Mouse (Mus musculus) embryo, embryonic 11 days (tissue): ENCODE data around the gene Saxo1.

ENCODE experiments used
- DNase-seq: peaks from one replicate; pipeline ENCODE4 v3.0.0-alpha.2; 2015

The Saxo1 gene

GRCm38 (mm10) chr4:86524483-86524882 lies 33.6 kb downstream of the Saxo1 start:
- DNase-seq = no peak

- no peak for DNase-seq
These were observed 34.4 kb downstream of the Saxo1 start for GRCm38 (mm10) chr4:86523771-86524170.

GRCm38 (mm10) chr4:86520695-86521094 lies 37.4 kb downstream of the Saxo1 start:
- no peak for DNase-seq

- no peak for DNase-seq
These were observed 38.2 kb downstream of the Saxo1 start for GRCm38 (mm10) chr4:86519953-86520352.

GRCm38 (mm10) chr4:86504656-86505055 lies 53.5 kb downstream of the Saxo1 start:
- no peak for DNase-seq

- DNase-seq = no peak
These were observed 58.6 kb downstream of the Saxo1 start for GRCm38 (mm10) chr4:86499561-86499960.

- DNase-seq = no peak
These were observed 59.4 kb downstream of the Saxo1 start for GRCm38 (mm10) chr4:86498754-86499153.

GRCm38 (mm10) chr4:86489128-86489527 lies 69.0 kb downstream of the Saxo1 start:
- DNase-seq = no peak

- DNase-seq = no peak
These were observed 71.2 kb downstream of the Saxo1 start for GRCm38 (mm10) chr4:86486901-86487300.

- no peak for DNase-seq
These were observed 71.6 kb downstream of the Saxo1 start for GRCm38 (mm10) chr4:86486491-86486890.

GRCm38 (mm10) chr4:86485052-86485451 lies 73.1 kb downstream of the Saxo1 start:
- peak; percentile 30 for DNase-seq

- DNase-seq = peak; percentile 45
These were observed 74.4 kb downstream of the Saxo1 start for GRCm38 (mm10) chr4:86483686-86484085.

- no peak for DNase-seq
These were observed 75.0 kb downstream of the Saxo1 start for GRCm38 (mm10) chr4:86483013-86483615.

- peak; percentile 34 for DNase-seq
These were observed 77.2 kb downstream of the Saxo1 start for GRCm38 (mm10) chr4:86480891-86481290.

GRCm38 (mm10) chr4:86464808-86465207 lies 93.3 kb downstream of the Saxo1 start:
- DNase-seq = peak; percentile 46

GRCm38 (mm10) chr4:86450468-86450867 lies 107.7 kb downstream of the Saxo1 start:
- no peak for DNase-seq

GRCm38 (mm10) chr4:86436336-86436735 lies 121.8 kb downstream of the Saxo1 start:
- DNase-seq = no peak

- DNase-seq = no peak
These were observed 122.5 kb downstream of the Saxo1 start for GRCm38 (mm10) chr4:86435631-86436030.

- no peak for DNase-seq
These were observed 129.9 kb downstream of the Saxo1 start for GRCm38 (mm10) chr4:86428091-86428745.

- DNase-seq = no peak
These were observed 130.8 kb downstream of the Saxo1 start for GRCm38 (mm10) chr4:86427312-86427711.

GRCm38 (mm10) chr4:86426549-86426948 lies 131.6 kb downstream of the Saxo1 start:
- DNase-seq = no peak

- no peak for DNase-seq
These were observed 132.5 kb downstream of the Saxo1 start for GRCm38 (mm10) chr4:86425581-86425980.

- no peak for DNase-seq
These were observed 135.5 kb downstream of the Saxo1 start for GRCm38 (mm10) chr4:86422586-86422985.

GRCm38 (mm10) chr4:86416401-86417025 lies 141.6 kb downstream of the Saxo1 start:
- DNase-seq = peak; percentile 35
